Mouse (Mus musculus) frontal cortex, postnatal 10 days (tissue): ENCODE data around the gene Cfap100.

ENCODE experiments used
- DNase-seq, 2 experiments: peaks; one replicate each; pipeline ENCODE4 v3.0.0; 2022; ENCODE audit warnings: low spot score in 2 of 2, mixed read lengths in 1 of 2

The Cfap100 gene

DNA sequence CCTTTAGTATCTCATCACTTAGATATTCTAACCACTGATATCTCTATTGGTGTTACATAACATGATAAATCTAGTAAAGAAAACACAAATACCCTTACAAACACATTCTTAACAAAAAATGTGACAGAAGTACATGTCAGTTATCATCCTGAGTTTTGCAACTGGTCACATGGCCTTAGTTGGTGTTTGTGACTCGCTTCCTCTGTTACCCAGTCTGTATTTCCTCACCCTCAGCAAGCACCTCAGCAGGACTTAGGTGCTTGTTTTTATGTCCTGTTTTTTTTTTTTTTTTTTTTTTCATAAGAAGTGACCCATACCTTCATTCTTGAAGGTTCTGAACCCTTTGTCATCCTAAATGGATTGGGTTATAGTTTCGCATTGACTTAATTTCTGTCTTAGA, 50.9 kb downstream of the Cfap100 start:
- no peak for DNase-seq

DNA sequence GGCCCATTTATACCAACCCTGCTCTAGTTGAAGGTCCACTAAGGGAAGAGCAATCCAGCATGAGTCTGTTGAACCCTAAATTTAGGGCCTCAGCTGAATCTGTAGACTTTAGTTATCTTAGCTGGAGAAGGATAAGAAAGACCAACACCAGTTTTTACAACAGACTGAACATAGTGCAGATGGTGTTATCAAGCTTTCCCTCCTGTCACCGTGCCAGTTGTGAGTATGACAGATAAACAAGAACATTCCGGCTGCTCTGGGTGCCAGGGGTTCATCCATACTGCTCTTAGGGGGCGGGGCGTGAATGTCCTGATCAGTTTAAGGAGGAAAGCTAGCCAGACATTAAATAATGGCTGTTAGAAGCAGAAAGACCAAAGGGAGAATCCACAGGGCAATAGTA, 54.0 kb downstream of the Cfap100 start:
- no peak for DNase-seq

DNA sequence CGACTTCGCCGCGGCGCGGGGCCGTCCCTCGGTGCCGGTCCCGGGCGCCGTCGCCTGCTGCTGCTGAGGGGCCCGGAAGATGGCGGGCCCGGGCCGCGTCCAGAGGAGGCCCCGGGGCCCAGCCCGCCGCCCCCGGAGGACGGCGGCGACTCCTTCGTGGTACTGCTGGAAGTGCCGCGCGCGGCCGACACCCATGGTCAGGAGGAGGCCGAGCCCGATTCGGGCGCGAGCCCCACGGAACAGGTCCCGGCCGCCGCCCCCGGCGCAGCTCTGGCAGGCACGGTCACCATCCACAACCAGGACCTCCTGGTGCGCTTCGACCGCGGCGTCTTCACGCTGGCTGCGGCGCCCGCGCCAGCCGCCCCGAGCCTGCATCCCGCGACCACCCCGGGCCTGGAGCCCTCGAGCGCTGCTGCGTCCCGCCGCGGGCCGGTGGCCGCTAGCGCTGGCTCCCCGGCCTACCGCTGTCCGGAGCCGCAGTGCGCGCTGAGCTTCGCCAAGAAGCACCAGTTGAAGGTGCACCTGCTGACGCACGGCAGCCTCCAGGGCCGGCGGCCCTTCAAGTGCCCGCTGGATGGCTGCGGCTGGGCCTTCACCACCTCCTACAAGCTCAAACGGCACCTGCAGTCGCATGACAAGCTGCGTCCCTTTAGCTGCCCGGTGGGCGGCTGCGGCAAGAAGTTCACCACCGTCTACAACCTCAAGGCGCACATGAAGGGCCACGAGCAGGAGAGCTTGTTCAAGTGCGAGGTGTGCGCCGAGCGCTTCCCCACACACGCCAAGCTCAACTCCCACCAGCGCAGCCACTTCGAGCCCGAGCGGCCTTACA, 58.7 kb downstream of the Cfap100 start:
- peak in 1 of 2 experiments; percentile 29 for DNase-seq

DNA sequence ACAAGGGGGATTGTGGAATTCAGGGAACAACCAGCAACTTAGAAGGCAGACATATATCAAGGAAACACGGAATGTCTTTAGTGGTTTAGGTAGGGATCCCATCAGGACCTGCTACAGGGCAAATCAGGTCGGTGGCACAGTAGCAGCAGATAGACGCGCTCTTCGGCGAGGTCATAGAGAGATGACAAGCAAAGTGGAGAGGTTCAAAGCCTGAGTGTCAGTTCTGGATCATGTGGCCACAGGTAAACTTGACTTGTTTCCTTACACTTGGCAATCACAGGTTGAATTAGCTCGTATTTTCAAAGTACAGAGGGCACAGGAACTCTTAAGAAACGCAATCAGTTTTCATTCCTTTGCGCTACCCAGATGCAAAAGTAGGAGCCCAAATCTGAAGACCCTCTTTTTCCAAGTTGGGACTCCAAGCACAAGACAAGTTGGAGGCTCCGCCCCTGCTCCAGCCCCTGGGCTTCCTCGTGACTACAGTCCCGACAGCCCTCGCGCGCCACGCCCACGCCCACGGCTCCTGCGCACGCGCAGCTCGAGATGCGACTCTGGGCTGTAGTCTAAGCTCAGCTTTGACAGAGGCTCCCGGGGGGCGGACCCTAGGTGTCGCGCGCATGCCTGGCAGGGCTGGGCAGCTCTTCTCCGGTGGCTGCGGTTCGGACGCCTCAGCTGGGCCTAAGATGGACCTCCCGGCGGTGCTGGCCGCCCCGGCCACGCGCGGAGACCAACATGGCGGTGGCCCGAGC, 59.4 kb downstream of the Cfap100 start, which contains the start of gene Zxdc:
Zxdc (plus strand) TSS at position 517 of the 749 bp plus-strand sequence.
- peak; percentile 99 to 100 for DNase-seq

DNA sequence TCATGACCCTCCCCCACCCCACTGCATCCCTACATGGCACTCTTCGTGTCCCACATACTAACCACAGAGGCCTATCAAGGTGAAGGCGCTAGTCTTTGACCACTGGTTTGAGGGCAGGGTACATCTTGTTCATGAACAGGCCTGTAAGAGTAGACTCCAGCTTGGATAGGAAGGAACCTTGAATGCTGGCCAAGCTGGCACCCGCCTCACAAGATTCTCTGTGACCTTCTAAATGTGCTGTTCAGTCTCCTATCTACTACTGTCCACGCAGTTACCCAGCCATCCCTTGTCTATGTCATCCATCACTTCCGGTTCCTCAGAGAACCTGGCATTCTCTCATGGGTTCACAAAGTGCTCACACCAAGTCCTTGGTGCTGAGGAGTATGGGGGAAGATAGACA, 65.3 kb downstream of the Cfap100 start:
- DNase-seq = no peak

DNA sequence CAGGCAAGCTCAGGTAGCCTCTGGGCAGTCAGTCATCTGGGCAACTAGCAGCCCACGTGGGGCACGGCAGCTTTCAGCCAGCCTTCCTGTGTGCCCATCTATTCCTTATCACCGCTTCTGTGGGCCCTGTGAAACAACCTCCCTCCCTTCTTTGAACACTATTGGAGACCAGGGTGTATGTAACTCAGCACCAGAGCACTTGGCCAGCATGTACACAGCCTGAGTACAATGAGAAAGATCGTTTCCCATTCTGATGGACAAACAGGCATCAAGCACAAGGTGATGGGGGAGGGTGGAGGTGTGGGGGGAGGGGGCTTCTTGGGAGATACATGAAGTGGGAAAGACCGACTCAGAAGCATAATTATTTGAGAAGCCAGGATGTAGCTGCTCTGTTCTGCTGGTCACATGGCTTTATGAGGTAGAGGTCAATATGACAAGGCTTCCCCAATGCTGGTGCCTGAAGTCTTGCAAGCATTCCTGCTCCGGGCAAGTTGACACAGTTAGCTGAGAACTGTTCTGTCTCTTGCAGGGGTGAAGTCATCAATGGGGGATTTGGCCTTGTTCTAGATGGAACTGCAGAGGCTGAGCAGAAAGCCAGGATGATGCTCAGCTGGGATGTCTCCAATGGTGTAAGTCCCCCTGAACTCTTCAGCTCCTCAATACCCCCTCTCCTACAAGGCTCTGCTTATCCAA, 67.5 kb downstream of the Cfap100 start:
- DNase-seq = no peak

DNA sequence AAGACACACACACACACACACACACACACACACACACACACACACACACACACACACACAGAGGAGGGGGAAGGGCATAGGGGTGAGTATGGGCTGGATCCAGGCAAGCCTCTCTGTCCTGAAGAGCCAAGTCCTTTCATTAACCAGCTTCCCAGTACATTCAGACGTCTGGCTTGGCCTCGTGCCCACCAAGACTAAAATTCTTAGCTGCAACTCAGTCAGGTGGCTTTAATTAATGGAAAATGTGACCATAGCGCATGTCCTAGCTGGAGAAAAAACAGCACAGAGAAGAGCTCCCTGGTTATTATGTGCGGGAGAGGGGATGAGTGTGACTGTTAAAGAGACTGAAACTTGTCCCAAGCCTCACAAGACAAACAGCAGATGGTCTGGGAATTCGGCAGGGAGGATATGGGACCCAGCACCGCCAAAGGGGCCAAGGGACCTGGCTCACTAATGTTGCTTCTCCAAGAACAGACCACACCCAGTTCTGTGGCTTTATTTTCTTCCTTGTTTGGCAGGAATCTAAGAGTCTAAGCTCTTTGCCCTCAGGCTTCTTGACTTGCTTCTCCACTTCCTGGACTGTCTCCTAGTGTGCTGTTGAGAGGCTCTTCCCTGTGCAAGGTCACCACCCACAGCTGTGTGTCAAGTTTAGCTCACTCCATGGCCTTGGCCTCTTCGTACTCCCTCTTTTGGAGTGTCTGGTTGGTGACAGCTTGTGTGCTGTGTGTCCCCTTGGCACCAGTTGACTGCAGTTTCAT, 68.4 kb downstream of the Cfap100 start:
- no peak for DNase-seq

DNA sequence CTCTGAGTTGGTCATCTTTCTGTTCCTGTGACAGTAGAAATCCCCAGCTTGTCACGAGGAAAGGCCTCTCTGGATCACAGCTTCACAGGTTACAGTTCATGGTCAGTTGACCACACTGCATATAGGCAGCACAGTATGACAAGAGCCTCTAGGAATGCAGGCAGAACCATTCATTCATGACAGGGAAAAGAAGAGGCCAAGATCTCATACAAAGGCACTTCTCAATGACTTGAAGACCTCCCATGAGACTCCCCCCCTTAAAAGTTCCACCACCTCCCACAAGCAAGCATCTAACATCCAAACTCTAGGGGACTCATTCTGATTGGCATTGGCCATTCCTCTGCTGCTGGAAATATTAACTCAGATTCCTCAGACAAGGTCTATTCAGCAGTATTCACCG, 69.2 kb downstream of the Cfap100 start:
- DNase-seq = no peak

DNA sequence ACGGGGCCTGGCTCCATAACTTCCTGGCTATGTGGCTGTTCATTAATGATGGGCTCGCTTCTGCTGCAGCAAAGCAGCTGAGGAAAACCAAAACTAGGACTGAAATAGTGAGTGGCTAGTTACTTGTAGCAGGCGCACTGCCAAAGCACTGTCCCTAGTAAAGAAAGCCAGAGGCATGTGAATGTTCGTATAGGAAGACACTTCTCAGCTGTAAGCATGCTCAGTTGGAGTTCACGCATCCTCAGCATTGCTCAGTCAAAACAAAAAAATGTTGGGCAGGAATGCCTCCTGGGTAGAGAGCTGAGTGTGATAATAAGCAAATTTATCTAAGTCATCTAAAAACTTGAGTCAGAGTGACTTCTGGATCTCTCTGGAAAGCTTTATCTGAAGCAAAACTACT, 70.5 kb downstream of the Cfap100 start:
- no peak for DNase-seq
